ENCODE assay signal across 9 mouse cellular contexts in genomic region chr19:31755929-31756792, GRCm38 (mm10). TPM values are rescaled to one million over a fixed set of nuclear protein-coding genes. Genes with fewer than 3 reads are reported as not detected.
DNase-seq lines count a peak whose midpoint lies in the region; ATAC-seq and TF ChIP-seq lines count a peak whose summit lies in the region.
"Had no signal": no experiment of that assay in that cellular context is flagged by ENCODE, and none has a peak within 500 bp of the region (broad histone marks: within the 10 kb centered on the region; RNA-seq: fewer than 3 reads in every experiment).

No protein-coding gene starts in this region.

- TF ChIP-seq EP300 in lung, postnatal 0 days (IDR thresholded peaks at IDR 0.05) = 0 out of 2 replicates have a peak, but pooled peaks have one; percentile 17

- no peak overlapping the region for H3K27ac ChIP-seq in forebrain, embryonic 11.5 days (ENCODE audit: low read depth, low read length)
- H3K27ac ChIP-seq in lung, postnatal 0 days (ENCODE audit: low read length) = no peak overlapping the region
- H3K27ac ChIP-seq: liver, embryonic 15.5 days had no signal

- peak; percentile 58 for ATAC-seq in forebrain, embryonic 11.5 days (replicated peaks; ENCODE audit: low FRiP score)
- ATAC-seq in hematopoietic stem cell, adult 5-6 weeks (replicated peaks in 1 of 2; ENCODE audit: insufficient read depth in 1 of 2, low FRiP score in 2 of 2, low TSS enrichment in 1 of 2, low read depth in 1 of 2, poor library complexity in 2 of 2, severe bottlenecking in 2 of 2) = peak; percentile 45 to 69; a peak in 3 of 4 replicates
- ATAC-seq in lung, postnatal 0 days = 0 out of 2 replicates have a peak, but pooled peaks have one; percentile 21

- no peaks in the 10 kb centered on the region for H3K9me3 ChIP-seq in forebrain, embryonic 11.5 days (ENCODE audit: control insufficient read depth, low read length)
- no peaks in the 10 kb centered on the region for H3K9me3 ChIP-seq in lung, postnatal 0 days (ENCODE audit: low read length)
- H3K9me3 ChIP-seq: liver, embryonic 15.5 days had no signal

- TF ChIP-seq CTCF in lung, postnatal 0 days (IDR thresholded peaks at IDR 0.05) = peak; percentile 76

- no peaks in the 10 kb centered on the region for H3K36me3 ChIP-seq in forebrain, embryonic 11.5 days (ENCODE audit: control insufficient read depth, insufficient read depth, low read length)
- no peaks in the 10 kb centered on the region for H3K36me3 ChIP-seq in lung, postnatal 0 days (ENCODE audit: insufficient read depth, low read length)
- H3K36me3 ChIP-seq: liver, embryonic 15.5 days had no signal

- no peak overlapping the region for H3K4me3 ChIP-seq in forebrain, embryonic 11.5 days (ENCODE audit: low read depth, low read length)
- no peak overlapping the region for H3K4me3 ChIP-seq in lung, postnatal 0 days (ENCODE audit: low read depth, low read length)
- H3K4me3 ChIP-seq: liver, embryonic 15.5 days had no signal

- no peak overlapping the region for H3K9ac ChIP-seq in forebrain, embryonic 11.5 days (ENCODE audit: low read length)
- no peak overlapping the region for H3K9ac ChIP-seq in lung, postnatal 0 days (replicated peaks; ENCODE audit: low read depth)
- H3K9ac ChIP-seq: liver, embryonic 15.5 days had no signal

- no peaks in the 10 kb centered on the region for H3K27me3 ChIP-seq in forebrain, embryonic 11.5 days (ENCODE audit: control insufficient read depth, insufficient read depth, low read length)
- H3K27me3 ChIP-seq in lung, postnatal 0 days (replicated peaks; ENCODE audit: insufficient read depth, low read length) = no peaks in the 10 kb centered on the region

- no peak overlapping the region for H3K4me2 ChIP-seq in forebrain, embryonic 11.5 days (ENCODE audit: low read depth, low read length, severe bottlenecking)
- H3K4me2 ChIP-seq in lung, postnatal 0 days (replicated peaks; ENCODE audit: low read depth, low read length) = no peak overlapping the region
- H3K4me2 ChIP-seq: liver, embryonic 15.5 days had no signal

- no peaks in the 10 kb centered on the region for H3K4me1 ChIP-seq in forebrain, embryonic 11.5 days (replicated peaks; ENCODE audit: control insufficient read depth, insufficient read depth, low read length)
- peaks cover 8% of the 10 kb centered on the region; the same call in 1 of the 2 replicates for H3K4me1 ChIP-seq in lung, postnatal 0 days (ENCODE audit: insufficient read depth, low read depth, low read length)

- DNase-seq in cerebellum, adult 11 months = peak; percentile 14
- DNase-seq in cerebellum, adult 11-12 months = no peak
- DNase-seq in brain, adult 2 months (ENCODE audit: low read depth, low spot score) = peak; percentile 61
- peak; percentile 75 for DNase-seq in forebrain, embryonic 11.5 days (ENCODE audit: low spot score)
- DNase-seq in layer of hippocampus, adult 9-11 months = peak; percentile 26
- DNase-seq in lung, postnatal 0 days (ENCODE audit: low spot score) = peak; percentile 83
- peak; percentile 77 to 84 for DNase-seq in right cerebral cortex, adult 2 months (ENCODE audit: low spot score in 2 of 2)

- 38% methylated on average over 11 of the region's 11 CpGs for WGBS in forebrain, embryonic 11.5 days
- 45% methylated on average over 11 of the region's 11 CpGs for WGBS in lung, postnatal 0 days

RNA-seq across cellular contexts. Expression of gene Prkg1, which starts 8.7 kb away (rescaled TPM):
- 4.9 and 5.6 TPM in 2 replicates for polyA plus RNA-seq in forebrain, embryonic 11.5 days (2014; fragmentation: Nextera tagmentation; extraction: Ambion mirVana)
- 21.6 and 24.1 TPM in 2 replicates for total RNA-seq in hematopoietic stem cell, adult 5-6 weeks (2017)
- 4.8 and 5.2 TPM in 2 replicates for polyA plus RNA-seq in lung, postnatal 0 days (2015; fragmentation: Nextera tagmentation; extraction: Ambion mirVana)
